Mouse (Mus musculus) hindbrain, postnatal 0 days (tissue): ENCODE measurements around the gene Arhgap45. TPM values are rescaled to one million over a fixed set of nuclear protein-coding genes. Genes with fewer than 3 reads are reported as not detected.

ENCODE experiments used
- ATAC-seq: fragments of 200-750 bp; cut with Nextera tagmentation; 2 replicates; pipeline ENCODE4 v1.8.0; 2017; ENCODE audit warnings: mild to moderate bottlenecking, moderate TSS enrichment, moderate library complexity
- DNase-seq: peaks from one replicate; pipeline ENCODE4 v3.0.0-alpha.2; 2015; ENCODE audit warnings: low spot score
- H3K27ac ChIP-seq: fragments of 300-500 bp; sonication (generic); 2 replicates; pipeline ENCODE4 v1.5.1; 2014; ENCODE audit warnings: mild to moderate bottlenecking
- H3K27me3 ChIP-seq: fragments of 300-500 bp; sonication (generic); 2 replicates; pipeline ENCODE4 v1.6.1; 2014; ENCODE audit warnings: low read length, mixed read lengths; ENCODE audit not compliant: insufficient read depth
- H3K36me3 ChIP-seq: fragments of 300-500 bp; sonication (generic); 2 replicates; pipeline ENCODE4 v1.6.1; 2014; ENCODE audit warnings: low read length, mixed read lengths; ENCODE audit not compliant: insufficient read depth
- H3K4me1 ChIP-seq: fragments of 300-500 bp; sonication (generic); 2 replicates; pipeline ENCODE4 v1.6.1; 2014; ENCODE audit warnings: antibody characterized with exemption, low read length, mixed read lengths; ENCODE audit not compliant: insufficient read depth
- H3K4me2 ChIP-seq: fragments of 300-500 bp; sonication (generic); 2 replicates; pipeline ENCODE4 v1.6.1; 2014; ENCODE audit warnings: low read depth, mild to moderate bottlenecking, low read length, moderate library complexity, mixed read lengths
- H3K4me3 ChIP-seq: fragments of 300-500 bp; sonication (generic); 2 replicates; pipeline ENCODE4 v1.5.1; 2014; ENCODE audit warnings: low read length
- H3K9ac ChIP-seq: fragments of 300-500 bp; sonication (generic); replicated peaks from 2 replicates; pipeline ENCODE4 v1.6.1; 2014; ENCODE audit warnings: mild to moderate bottlenecking, low read length, moderate library complexity, mixed read lengths
- H3K9me3 ChIP-seq: fragments of 300-500 bp; sonication (generic); 2 replicates; pipeline ENCODE4 v1.6.1; 2016; ENCODE audit warnings: low read length, mixed read lengths
- CTCF ChIP-seq: IDR thresholded peaks from 2 replicates; pipeline ENCODE4 v1.5.1; 2016; ENCODE audit warnings: antibody characterized with exemption, control low read depth, low read depth
- WGBS: fragments of 180-500 bp; shearing (Covaris S2); extraction: QIAGEN DNeasy Blood & Tissue Kit; methylation state at CpG from one replicate; pipeline ENCODE4 v1.1.7; 2014; 5-methylcytosine and 5-hydroxymethylcytosine counted together
- polyA plus RNA-seq: library from polyadenylated mRNA; unstranded; fragments of >200 nt; fragmentation: Nextera tagmentation; extraction: Ambion mirVana; gene quantifications from 2 replicates; pipeline ENCODE4 v1.2.1, GENCODE M21; 2015
- total RNA-seq: library from RNA; depleted of rRNA; stranded (reverse); fragments of >200 nt; gene quantifications from 2 replicates; pipeline ENCODE4 v1.2.3, GENCODE M21; 2014

Gene Arhgap45
- total and polyA plus RNA-seq, 2 experiments from 2014 or later, result 1.7 to 3.3 TPM

GRCm38 (mm10) chr10:80048396-80048795 lies 31.9 kb downstream of the Arhgap45 start:
- Histone ChIP-seq H3K27ac (no peak overlapping the region; the same call in 1 of the 2 replicates), H3K9ac (no peak overlapping the region), H3K27me3 (no peaks in the 10 kb centered on the region), H3K4me3 (no peak overlapping the region), H3K9me3 (no peaks in the 10 kb centered on the region), H3K4me1 (no peaks in the 10 kb centered on the region), H3K36me3 (no peaks in the 10 kb centered on the region), H3K4me2 (no peak overlapping the region)
- TF ChIP-seq CTCF, result no peak
- peak; percentile 23 for DNase-seq
- ATAC-seq, result no peak
- 9% methylated on average over 5 of the region's 5 CpGs for whole genome bisulfite sequencing

DNA sequence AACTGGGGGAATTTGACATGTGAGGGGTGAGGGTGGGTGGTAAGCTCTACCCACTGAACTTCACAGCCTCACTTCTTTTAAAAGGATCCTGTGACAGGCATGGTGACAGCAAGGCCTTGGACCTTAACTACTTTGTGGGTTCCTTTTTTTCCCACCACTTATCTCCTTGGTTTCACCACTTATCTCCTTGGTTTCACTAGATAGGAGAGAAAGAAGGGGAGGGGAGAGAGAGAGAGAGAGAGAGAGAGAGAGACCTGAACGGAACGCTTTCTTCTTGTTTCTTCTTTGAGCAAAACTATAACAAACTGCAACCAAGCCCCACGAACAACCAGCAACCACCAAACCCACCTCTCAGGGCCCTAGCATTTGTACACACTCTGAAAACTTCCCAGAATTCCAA lies 32.4 kb downstream of the Arhgap45 start:
- DNase-seq (no peak), ATAC-seq (no peak)
- WGBS, result 69% methylated on average over 3 of the region's 3 CpGs
- TF ChIP-seq CTCF, result no peak
- Histone ChIP-seq H3K36me3 (no peaks in the 10 kb centered on the region), H3K4me1 (no peaks in the 10 kb centered on the region), H3K4me3 (no peak overlapping the region), H3K4me2 (no peak overlapping the region), H3K27ac (no peak overlapping the region), H3K27me3 (no peaks in the 10 kb centered on the region), H3K9ac (no peak overlapping the region), H3K9me3 (no peaks in the 10 kb centered on the region)

DNA sequence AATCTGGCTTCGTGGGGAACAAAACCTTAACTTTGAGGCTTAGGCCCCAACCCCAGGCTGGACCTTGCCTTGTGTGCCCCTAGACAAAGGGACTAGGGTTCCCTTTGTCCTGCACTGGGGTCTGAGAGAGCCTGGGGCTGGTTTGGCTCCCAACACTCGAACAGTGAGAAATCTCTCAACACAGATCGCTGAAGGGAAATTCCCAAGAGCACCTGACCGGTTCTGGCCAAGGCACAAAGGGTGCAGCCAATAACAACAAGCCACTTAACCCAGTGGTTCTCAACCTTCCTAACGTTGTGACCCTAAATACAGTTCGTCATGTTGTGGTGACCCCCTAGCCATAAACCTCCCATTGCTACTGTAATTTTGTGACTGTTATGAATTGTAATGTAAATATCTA lies 33.8 kb downstream of the Arhgap45 start:
- Histone ChIP-seq H3K27ac (no peak overlapping the region), H3K4me3 (no peak overlapping the region), H3K9ac (no peak overlapping the region), H3K36me3 (no peaks in the 10 kb centered on the region), H3K27me3 (no peaks in the 10 kb centered on the region), H3K4me2 (no peak overlapping the region), H3K4me1 (peaks cover 3% of the 10 kb centered on the region), H3K9me3 (no peaks in the 10 kb centered on the region)
- no peak for TF ChIP-seq CTCF
- WGBS, result 21% methylated on average over 6 of the region's 6 CpGs
- ATAC-seq (no peak), DNase-seq (no peak)

GRCm38 (mm10) chr10:80050885-80051617 lies 34.6 kb downstream of the Arhgap45 start:
- ATAC-seq (no peak), DNase-seq (no peak)
- no peak overlapping the region for H3K4me3 ChIP-seq
- H3K27ac ChIP-seq, result peak overlapping the region; percentile 2; the same call in 1 of the 2 replicates
- no peaks in the 10 kb centered on the region for H3K27me3 ChIP-seq
- H3K9me3 ChIP-seq, result no peaks in the 10 kb centered on the region
- peaks cover 8% of the 10 kb centered on the region for H3K4me1 ChIP-seq
- no peaks in the 10 kb centered on the region for H3K36me3 ChIP-seq
- no peak overlapping the region for H3K9ac ChIP-seq
- 23% methylated on average over 15 of the region's 15 CpGs for WGBS
- TF ChIP-seq CTCF, result no peak
- no peak overlapping the region for H3K4me2 ChIP-seq

- ATAC-seq, result no peak
- H3K27me3 ChIP-seq, result no peaks in the 10 kb centered on the region
- H3K9me3 ChIP-seq, result no peaks in the 10 kb centered on the region
- no peak overlapping the region for H3K4me2 ChIP-seq
- H3K9ac ChIP-seq, result no peak overlapping the region
- DNase-seq, result no peak
- H3K36me3 ChIP-seq, result peaks cover 6% of the 10 kb centered on the region; the same call in 1 of the 2 replicates
- 45% methylated on average over 13 of the region's 14 CpGs for WGBS
- peak overlapping the region; percentile 2; the same call in 1 of the 2 replicates for H3K27ac ChIP-seq
- TF ChIP-seq CTCF, result no peak
- peaks cover 8% of the 10 kb centered on the region for H3K4me1 ChIP-seq
- H3K4me3 ChIP-seq, result no peak overlapping the region
Observed at GRCm38 (mm10) chr10:80051618-80052373, 35.3 kb downstream of the Arhgap45 start.

- peaks cover 8% of the 10 kb centered on the region for H3K4me1 ChIP-seq
- WGBS, result 82% methylated on average over 5 of the region's 5 CpGs
- H3K9me3 ChIP-seq, result no peaks in the 10 kb centered on the region
- TF ChIP-seq CTCF, result no peak
- no peaks in the 10 kb centered on the region for H3K27me3 ChIP-seq
- DNase-seq, result no peak
- no peak overlapping the region for H3K4me3 ChIP-seq
- H3K36me3 ChIP-seq, result peaks cover 10% of the 10 kb centered on the region
- no peak for ATAC-seq
- no peak overlapping the region for H3K27ac ChIP-seq
- no peak overlapping the region for H3K4me2 ChIP-seq
- no peak overlapping the region for H3K9ac ChIP-seq
Observed at GRCm38 (mm10) chr10:80052374-80052764, 35.9 kb downstream of the Arhgap45 start.
